Mouse (Mus musculus) brain, embryonic 14.5 days (tissue): ENCODE data around the gene Lrpprc.

Source experiments
- CTCF ChIP-seq: fragments of 200-500 bp; IDR thresholded peaks from 2 replicates; pipeline ENCODE4 v1.5.1; 2012; ENCODE audit warnings: inconsistent platforms, mild to moderate bottlenecking, moderate library complexity, borderline replicate concordance; ENCODE audit not compliant: insufficient read depth, insufficient read length; ENCODE audit errors: extremely low read depth
- POLR2A ChIP-seq: fragments of 200-500 bp; IDR thresholded peaks from 2 replicates; pipeline ENCODE4 v1.6.1; 2012; ENCODE audit warnings: mild to moderate bottlenecking, inconsistent platforms, borderline replicate concordance; ENCODE audit not compliant: poor library complexity, insufficient read depth, insufficient read length, severe bottlenecking; ENCODE audit errors: extremely low read depth

- TF ChIP-seq CTCF (no peak), POLR2A (no peak)
These were observed 81.2 kb downstream of the Lrpprc start for GRCm38 (mm10) chr17:84709403-84709851.
